Mouse (Mus musculus): ENCODE measurements around the gene Erf.

Erf gene

GRCm38 (mm10) chr7:25237249-25238014 lies 13.1 kb downstream of the Erf start, which contains the start of gene Gsk3a:
Gene Gsk3a, minus strand, starts transcription at chr7:25237851.
- peak; percentile 99 for DNase-seq

GRCm38 (mm10) chr7:25235526-25235925 lies 15.0 kb downstream of the Erf start:
- DNase-seq: no peak

GRCm38 (mm10) chr7:25233061-25233460 lies 17.5 kb downstream of the Erf start:
- peak; percentile 80 for DNase-seq

- DNase-seq: peak; percentile 57
Observed at GRCm38 (mm10) chr7:25232101-25232648, 18.4 kb downstream of the Erf start.

- peak; percentile 58 for DNase-seq
Observed at GRCm38 (mm10) chr7:25230690-25231285, 19.8 kb downstream of the Erf start.

GRCm38 (mm10) chr7:25227523-25228300 lies 22.8 kb downstream of the Erf start:
- no peak for DNase-seq

- no peak for DNase-seq
Observed at GRCm38 (mm10) chr7:25222275-25222967, 28.1 kb downstream of the Erf start.

GRCm38 (mm10) chr7:25221102-25221883 lies 29.3 kb downstream of the Erf start, which contains the start of gene Zfp526:
Gene Zfp526, plus strand, starts transcription at chr7:25221425.
- peak; percentile 99 for DNase-seq

- DNase-seq: peak; percentile 45
Observed at GRCm38 (mm10) chr7:25220457-25221101, 30.0 kb downstream of the Erf start, which contains the start of gene Dedd2. Gene Dedd2, minus strand, starts transcription at chr7:25220615.

- peak; percentile 98 for DNase-seq
Observed at GRCm38 (mm10) chr7:25219756-25220456, 30.7 kb downstream of the Erf start.

GRCm38 (mm10) chr7:25219416-25219750 lies 31.2 kb downstream of the Erf start:
- DNase-seq: no peak

GRCm38 (mm10) chr7:25218705-25219415 lies 31.7 kb downstream of the Erf start:
- peak; percentile 74 for DNase-seq

GRCm38 (mm10) chr7:25217653-25218395 lies 32.7 kb downstream of the Erf start:
- DNase-seq: no peak

- no peak for DNase-seq
Observed at GRCm38 (mm10) chr7:25214172-25214571, 36.4 kb downstream of the Erf start.

GRCm38 (mm10) chr7:25213099-25213498 lies 37.5 kb downstream of the Erf start:
- DNase-seq: no peak

GRCm38 (mm10) chr7:25210482-25210881 lies 40.1 kb downstream of the Erf start:
- DNase-seq: no peak

GRCm38 (mm10) chr7:25209161-25209622 lies 41.4 kb downstream of the Erf start:
- DNase-seq: no peak

GRCm38 (mm10) chr7:25206094-25206830 lies 44.3 kb downstream of the Erf start:
- no peak for DNase-seq

All from thymus, postnatal 14 days (tissue).